Mouse (Mus musculus): ENCODE measurements around the gene Pprc1.
A peak's percentile ranks its signal among the peaks of the same experiment; 100 is the strongest.

The Pprc1 gene

GRCm38 (mm10) chr19:46033911-46034310 lies 10.8 kb upstream of the Pprc1 start:
- no peak for DNase-seq (ENCODE audit: low spot score in 2 of 2)

- no peak for DNase-seq (ENCODE audit: low spot score in 2 of 2)
Observed at GRCm38 (mm10) chr19:46035971-46036370, 8.7 kb upstream of the Pprc1 start.

- DNase-seq (ENCODE audit: low spot score in 2 of 2) = no peak
Observed at GRCm38 (mm10) chr19:46036477-46037242, 8.0 kb upstream of the Pprc1 start.

- DNase-seq (ENCODE audit: low spot score in 2 of 2) = no peak
Observed at GRCm38 (mm10) chr19:46037243-46037924, 7.3 kb upstream of the Pprc1 start.

GRCm38 (mm10) chr19:46037925-46038850 lies 6.5 kb upstream of the Pprc1 start:
- DNase-seq (ENCODE audit: low spot score in 2 of 2) = no peak

GRCm38 (mm10) chr19:46038851-46039260 lies 5.8 kb upstream of the Pprc1 start:
- DNase-seq (ENCODE audit: low spot score in 2 of 2) = no peak

GRCm38 (mm10) chr19:46039478-46039877 lies 5.2 kb upstream of the Pprc1 start:
- DNase-seq (ENCODE audit: low spot score in 2 of 2) = peak; percentile 64 to 72

- DNase-seq (ENCODE audit: low spot score in 2 of 2) = no peak
Observed at GRCm38 (mm10) chr19:46040149-46040902, 4.4 kb upstream of the Pprc1 start.

GRCm38 (mm10) chr19:46041299-46041932 lies 3.3 kb upstream of the Pprc1 start:
- no peak for DNase-seq (ENCODE audit: low spot score in 2 of 2)

GRCm38 (mm10) chr19:46041933-46042475 lies 2.7 kb upstream of the Pprc1 start:
- peak; percentile 70 to 71 for DNase-seq (ENCODE audit: low spot score in 2 of 2)

GRCm38 (mm10) chr19:46042476-46043011 lies 2.1 kb upstream of the Pprc1 start:
- no peak for DNase-seq (ENCODE audit: low spot score in 2 of 2)

GRCm38 (mm10) chr19:46043380-46043779 lies 1.3 kb upstream of the Pprc1 start:
- no peak for DNase-seq (ENCODE audit: low spot score in 2 of 2)

- DNase-seq (ENCODE audit: low spot score in 2 of 2) = peak; percentile 74 to 78
Observed at GRCm38 (mm10) chr19:46044993-46045695, 458 bp downstream of the Pprc1 start, which contains the start of gene Ldb1. TSS of gene Ldb1 (minus strand) at chr19:46045214.

GRCm38 (mm10) chr19:46045696-46046311 lies 1.1 kb downstream of the Pprc1 start:
- DNase-seq (ENCODE audit: low spot score in 2 of 2) = peak in 1 of 2 experiments; percentile 58

GRCm38 (mm10) chr19:46046621-46047025 lies 1.9 kb downstream of the Pprc1 start:
- no peak for DNase-seq (ENCODE audit: low spot score in 2 of 2)

GRCm38 (mm10) chr19:46047426-46047825 lies 2.7 kb downstream of the Pprc1 start:
- no peak for DNase-seq (ENCODE audit: low spot score in 2 of 2)

GRCm38 (mm10) chr19:46049129-46049528 lies 4.4 kb downstream of the Pprc1 start:
- DNase-seq (ENCODE audit: low spot score in 2 of 2) = no peak

GRCm38 (mm10) chr19:46050462-46050861 lies 5.8 kb downstream of the Pprc1 start:
- no peak for DNase-seq (ENCODE audit: low spot score in 2 of 2)

- DNase-seq (ENCODE audit: low spot score in 2 of 2) = peak in 1 of 2 experiments; percentile 29
Observed at GRCm38 (mm10) chr19:46055752-46056387, 11.2 kb downstream of the Pprc1 start.

Measured in frontal cortex, postnatal 14 days (tissue).